Mouse (Mus musculus): ENCODE measurements at regions not wholly inside any gene's neighbourhood (a gene's known extent, or its start where the extent isn't known, plus 50 kb on each side); places are given as distances from the start of the nearest gene placed in this dataset.

- DNase-seq (ENCODE audit: low spot score), result no peak
Observed at GRCm38 (mm10) chr13:84761821-84762220, 427.4 kb upstream of the Ccnh start.

GRCm38 (mm10) chr13:84763916-84764315, 425.3 kb upstream of the Ccnh start:
- no peak for DNase-seq (ENCODE audit: low spot score)

- DNase-seq (ENCODE audit: low spot score), result no peak
Observed at GRCm38 (mm10) chr13:84771956-84772355, 417.3 kb upstream of the Ccnh start.

- no peak for DNase-seq (ENCODE audit: low spot score)
Observed at GRCm38 (mm10) chr13:84783017-84783937, 405.9 kb upstream of the Ccnh start.

GRCm38 (mm10) chr13:84804241-84804980, 384.8 kb upstream of the Ccnh start:
- DNase-seq (ENCODE audit: low spot score), result no peak

GRCm38 (mm10) chr13:84805190-84805589, 384.0 kb upstream of the Ccnh start:
- DNase-seq (ENCODE audit: low spot score), result no peak

GRCm38 (mm10) chr13:84809605-84810004, 379.6 kb upstream of the Ccnh start:
- no peak for DNase-seq (ENCODE audit: low spot score)

Data from adipocyte (in vitro differentiated cells).